Mouse (Mus musculus) intestine, embryonic 16.5 days (tissue): ENCODE measurements around the gene Abca3. TPM values are rescaled to one million over a fixed set of nuclear protein-coding genes. Genes with fewer than 3 reads are reported as not detected.

Experiments
- ATAC-seq: fragments of 200-750 bp; cut with Nextera tagmentation; 2 replicates; pipeline ENCODE4 v1.8.0; 2017; ENCODE audit warnings: moderate TSS enrichment, moderate library complexity
- H3K27ac ChIP-seq: fragments of 300-500 bp; sonication (generic); 2 replicates; pipeline ENCODE4 v1.5.1; 2014; ENCODE audit warnings: mild to moderate bottlenecking, low read length
- H3K27me3 ChIP-seq: fragments of 300-500 bp; sonication (generic); replicated peaks from 2 replicates; pipeline ENCODE4 v1.6.1; 2014; ENCODE audit warnings: low read length, control low read depth, mixed read lengths; ENCODE audit not compliant: control insufficient read depth, insufficient read depth
- H3K36me3 ChIP-seq: fragments of 300-500 bp; sonication (generic); 2 replicates; pipeline ENCODE4 v1.6.1; 2014; ENCODE audit warnings: low read length, control low read depth; ENCODE audit not compliant: control insufficient read depth, insufficient read depth
- H3K4me1 ChIP-seq: fragments of 300-500 bp; sonication (generic); 2 replicates; pipeline ENCODE4 v1.6.1; 2014; ENCODE audit warnings: low read length, control low read depth, mixed read lengths; ENCODE audit not compliant: control insufficient read depth, insufficient read depth
- H3K4me2 ChIP-seq: fragments of 300-500 bp; sonication (generic); 2 replicates; pipeline ENCODE4 v1.6.1; 2014; ENCODE audit warnings: low read depth, low read length, control low read depth
- H3K4me3 ChIP-seq: fragments of 300-500 bp; sonication (generic); 2 replicates; pipeline ENCODE4 v1.5.1; 2014; ENCODE audit warnings: mild to moderate bottlenecking, low read length
- H3K9ac ChIP-seq: fragments of 300-500 bp; sonication (generic); 2 replicates; pipeline ENCODE4 v1.6.1; 2014; ENCODE audit warnings: low read depth, low read length
- H3K9me3 ChIP-seq: fragments of 300-500 bp; sonication (generic); 2 replicates; pipeline ENCODE4 v1.6.1; 2016; ENCODE audit warnings: low read length, control low read depth; ENCODE audit not compliant: control insufficient read depth
- WGBS: fragments of 180-500 bp; shearing (Covaris S2); extraction: QIAGEN DNeasy Blood & Tissue Kit; methylation state at CpG from one replicate; pipeline ENCODE4 v1.1.7; 2014; 5-methylcytosine and 5-hydroxymethylcytosine counted together
- polyA plus RNA-seq: library from polyadenylated mRNA; unstranded; fragments of >200 nt; fragmentation: Nextera tagmentation; extraction: Ambion mirVana; gene quantifications from 2 replicates; pipeline ENCODE4 v1.2.1, GENCODE M21; 2015

Abca3 gene
- 9.6 and 11.3 TPM in 2 replicates for polyA plus RNA-seq

DNA sequence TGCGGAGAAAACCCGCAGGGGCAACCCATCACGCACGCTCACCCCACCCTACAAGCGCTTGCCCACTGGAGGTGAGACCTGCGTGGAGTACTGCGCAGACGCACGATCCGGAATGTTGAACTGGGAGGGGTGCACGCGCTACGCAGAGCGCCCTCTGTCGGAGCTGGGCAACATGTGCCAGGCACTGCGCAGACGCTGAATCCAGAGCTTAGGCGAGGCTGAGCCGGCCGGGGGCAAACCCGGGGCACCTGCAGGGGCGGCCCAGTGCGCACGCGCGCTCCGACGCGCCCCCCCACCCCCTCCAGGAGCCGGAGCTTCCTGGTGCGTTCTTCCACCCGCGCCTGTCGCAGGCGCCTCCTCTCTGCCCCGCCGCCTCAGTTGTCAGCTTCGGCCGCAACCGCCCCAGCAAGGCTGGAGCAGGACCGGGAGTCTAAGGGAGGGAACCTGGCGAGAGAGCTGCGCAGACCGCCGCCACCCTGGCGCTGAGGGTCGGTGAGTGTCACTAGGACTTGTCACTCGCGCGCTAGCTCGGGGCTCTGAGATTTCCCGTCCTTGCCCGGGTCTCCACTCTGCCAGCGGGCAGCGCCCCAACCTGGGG is at the start of gene Abca3:
Gene Abca3, plus strand, starts transcription at position 191 of the 598 bp plus-strand sequence.
- Histone ChIP-seq H3K36me3 (no peaks in the 10 kb centered on the region), H3K9me3 (no peaks in the 10 kb centered on the region), H3K27ac (peak within 1 kb of the TSS; percentile 70), H3K27me3 (peaks cover 4% of the 10 kb centered on the region; the same call in 1 of the 2 replicates), H3K4me3 (peak within 1 kb of the TSS; percentile 82), H3K4me2 (peak within 1 kb of the TSS; percentile 97), H3K4me1 (peaks cover 6% of the 10 kb centered on the region), H3K9ac (peak within 1 kb of the TSS; percentile 88)
- ATAC-seq = peak; percentile 97
- under 1% methylated on average over 55 of the region's 55 CpGs for WGBS

DNA sequence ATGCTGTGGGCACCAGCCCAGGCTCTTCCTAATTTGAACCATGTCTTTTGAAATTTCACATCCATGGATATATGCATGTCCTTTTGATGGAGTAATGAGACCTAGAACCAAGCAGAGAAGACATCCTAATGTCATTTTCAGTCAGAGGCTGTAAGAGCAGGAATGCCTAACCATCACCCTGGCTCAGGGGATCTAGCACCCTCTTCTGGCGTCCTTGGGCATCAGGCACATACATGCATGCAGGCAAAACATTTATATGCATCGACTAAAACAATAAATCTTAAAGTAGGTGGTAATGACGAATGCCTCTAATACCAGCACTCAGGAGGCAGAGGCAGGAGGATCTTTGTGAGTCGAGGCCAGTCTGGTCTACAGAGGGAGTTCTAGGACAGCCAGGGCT is 44.2 kb upstream of the Abca3 start:
- H3K4me3 ChIP-seq = no peak overlapping the region
- H3K9ac ChIP-seq = no peak overlapping the region
- no peaks in the 10 kb centered on the region for H3K27me3 ChIP-seq
- no peak overlapping the region for H3K4me2 ChIP-seq
- H3K9me3 ChIP-seq = no peaks in the 10 kb centered on the region
- H3K27ac ChIP-seq = no peak overlapping the region
- 45% methylated on average over 4 of the region's 4 CpGs for WGBS
- no peaks in the 10 kb centered on the region for H3K36me3 ChIP-seq
- no peak for ATAC-seq
- no peaks in the 10 kb centered on the region for H3K4me1 ChIP-seq

DNA sequence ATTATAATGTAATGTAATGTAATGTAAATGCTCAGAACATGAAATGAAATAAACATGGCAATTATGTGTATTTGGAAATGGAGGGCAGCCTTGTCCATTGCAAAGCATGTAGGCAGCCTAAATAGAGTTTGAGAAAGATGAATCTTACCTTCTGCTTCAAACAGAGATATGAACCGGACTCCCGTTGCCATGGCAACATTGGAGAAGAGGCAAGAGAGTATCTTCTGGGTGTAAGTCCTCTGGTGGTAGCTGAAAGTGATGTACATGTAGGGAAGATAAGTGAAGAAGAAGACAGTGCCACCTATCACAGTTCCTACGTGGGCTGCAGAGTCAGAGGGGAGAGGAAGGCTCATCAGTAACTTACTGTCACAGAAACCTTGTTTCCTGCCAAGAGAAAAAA is 30.9 kb upstream of the Abca3 start:
- no peaks in the 10 kb centered on the region for H3K4me1 ChIP-seq
- ATAC-seq = no peak
- 0 out of 2 replicates have a peak, but pooled peaks cover 2% of the 10 kb centered on the region for H3K9me3 ChIP-seq
- no peak overlapping the region for H3K9ac ChIP-seq
- no peak overlapping the region for H3K27ac ChIP-seq
- H3K27me3 ChIP-seq = no peaks in the 10 kb centered on the region
- H3K4me2 ChIP-seq = no peak overlapping the region
- H3K36me3 ChIP-seq = no peaks in the 10 kb centered on the region
- H3K4me3 ChIP-seq = no peak overlapping the region
- 86% methylated on average over 3 of the region's 3 CpGs for WGBS

DNA sequence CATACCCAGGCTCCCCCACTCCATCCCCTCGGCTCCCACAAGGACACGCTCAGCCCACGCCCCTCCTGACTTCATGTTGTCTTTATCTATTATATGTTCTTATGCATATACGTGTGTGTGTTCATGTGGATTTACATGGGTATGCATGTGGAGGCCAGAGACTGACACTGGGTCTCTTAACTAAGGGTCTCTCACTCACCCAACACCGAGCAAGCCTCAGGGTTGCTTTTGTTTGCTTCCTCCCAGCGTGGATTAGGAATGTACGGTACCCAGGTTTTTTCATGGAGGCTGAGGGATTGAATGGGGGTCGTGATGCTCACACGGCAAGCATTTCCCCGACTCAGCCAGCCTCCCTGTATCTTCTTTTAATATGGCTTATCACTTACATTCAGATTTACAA is 26.7 kb upstream of the Abca3 start:
- H3K9ac ChIP-seq = no peak overlapping the region
- H3K4me3 ChIP-seq = no peak overlapping the region
- WGBS = 85% methylated on average over 10 of the region's 10 CpGs
- no peaks in the 10 kb centered on the region for H3K36me3 ChIP-seq
- H3K9me3 ChIP-seq = 0 out of 2 replicates have a peak, but pooled peaks cover 2% of the 10 kb centered on the region
- H3K4me1 ChIP-seq = no peaks in the 10 kb centered on the region
- H3K27me3 ChIP-seq = no peaks in the 10 kb centered on the region
- ATAC-seq = no peak
- no peak overlapping the region for H3K4me2 ChIP-seq
- H3K27ac ChIP-seq = no peak overlapping the region

DNA sequence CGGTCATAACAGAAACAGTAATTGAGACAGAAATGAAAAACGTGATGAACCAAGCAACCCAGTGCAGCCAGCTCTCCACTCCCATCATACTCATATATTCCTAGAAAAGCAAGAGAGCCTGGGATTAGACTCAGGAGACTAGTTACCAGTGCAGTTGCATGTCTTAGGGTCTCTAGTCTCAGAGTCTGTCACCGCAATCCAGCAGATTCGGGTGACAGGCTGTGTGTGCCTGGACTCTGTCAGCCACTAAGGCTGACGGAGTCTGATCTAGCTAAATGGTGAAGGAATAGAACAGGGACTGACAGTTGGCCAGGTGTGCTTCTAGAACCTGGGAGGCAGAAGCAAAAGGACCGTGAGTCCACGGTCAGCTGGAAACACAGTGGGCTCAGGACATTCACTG is 24.1 kb upstream of the Abca3 start:
- Histone ChIP-seq H3K27me3 (no peaks in the 10 kb centered on the region), H3K36me3 (no peaks in the 10 kb centered on the region), H3K9me3 (no peaks in the 10 kb centered on the region), H3K27ac (no peak overlapping the region), H3K4me1 (no peaks in the 10 kb centered on the region), H3K4me3 (no peak overlapping the region), H3K4me2 (no peak overlapping the region), H3K9ac (no peak overlapping the region)
- WGBS = 78% methylated on average over 7 of the region's 7 CpGs
- no peak for ATAC-seq

DNA sequence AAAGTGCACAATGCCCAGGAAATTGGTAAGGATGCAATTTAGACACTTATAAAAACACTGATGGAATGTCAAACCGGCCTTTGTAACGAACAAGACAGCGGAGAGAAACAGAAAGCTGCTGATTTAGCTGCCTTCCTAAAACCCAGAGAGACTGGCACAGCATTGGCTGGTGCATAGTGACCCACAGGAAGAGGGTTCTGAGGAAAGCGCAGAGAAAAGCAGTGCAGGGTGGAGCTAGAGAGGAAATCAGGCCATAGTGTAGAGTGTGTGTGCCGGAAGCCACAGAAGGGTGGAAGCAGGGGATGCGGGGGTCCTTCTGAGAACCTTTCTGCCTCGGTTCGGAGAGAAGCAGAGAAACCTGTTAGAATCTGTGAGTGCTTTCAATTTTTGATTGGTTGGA is 7.1 kb upstream of the Abca3 start:
- 79% methylated on average over 8 of the region's 8 CpGs for WGBS
- Histone ChIP-seq H3K27me3 (no peaks in the 10 kb centered on the region), H3K4me3 (no peak overlapping the region), H3K9ac (no peak overlapping the region), H3K36me3 (no peaks in the 10 kb centered on the region), H3K9me3 (no peaks in the 10 kb centered on the region), H3K4me1 (no peaks in the 10 kb centered on the region), H3K27ac (no peak overlapping the region), H3K4me2 (no peak overlapping the region)
- ATAC-seq = no peak

DNA sequence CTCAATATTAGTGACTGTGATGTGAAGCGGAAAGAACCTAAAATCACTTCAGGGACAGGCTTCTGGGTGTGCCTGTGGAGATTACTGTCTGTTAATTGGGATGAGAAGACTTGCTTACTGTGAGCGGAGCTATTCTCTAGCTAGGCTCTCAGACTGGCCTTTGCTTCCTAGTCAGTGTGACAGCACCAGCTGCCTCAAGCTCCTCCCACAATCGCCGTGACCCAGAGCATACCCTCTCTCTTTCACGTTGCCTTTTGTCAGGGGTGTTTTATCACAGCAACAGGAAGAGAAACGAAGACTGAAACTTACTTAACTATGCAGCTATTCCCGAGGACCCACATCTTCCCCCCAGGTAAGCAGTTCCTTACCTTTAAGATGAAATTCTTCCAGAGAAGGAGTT is 4.9 kb upstream of the Abca3 start:
- Histone ChIP-seq H3K27me3 (peaks cover 4% of the 10 kb centered on the region; the same call in 1 of the 2 replicates), H3K4me3 (no peak overlapping the region), H3K36me3 (no peaks in the 10 kb centered on the region), H3K27ac (no peak overlapping the region), H3K9me3 (no peaks in the 10 kb centered on the region), H3K4me1 (peaks cover 6% of the 10 kb centered on the region), H3K4me2 (no peak overlapping the region), H3K9ac (no peak overlapping the region)
- WGBS = 53% methylated on average over 7 of the region's 7 CpGs
- no peak for ATAC-seq

DNA sequence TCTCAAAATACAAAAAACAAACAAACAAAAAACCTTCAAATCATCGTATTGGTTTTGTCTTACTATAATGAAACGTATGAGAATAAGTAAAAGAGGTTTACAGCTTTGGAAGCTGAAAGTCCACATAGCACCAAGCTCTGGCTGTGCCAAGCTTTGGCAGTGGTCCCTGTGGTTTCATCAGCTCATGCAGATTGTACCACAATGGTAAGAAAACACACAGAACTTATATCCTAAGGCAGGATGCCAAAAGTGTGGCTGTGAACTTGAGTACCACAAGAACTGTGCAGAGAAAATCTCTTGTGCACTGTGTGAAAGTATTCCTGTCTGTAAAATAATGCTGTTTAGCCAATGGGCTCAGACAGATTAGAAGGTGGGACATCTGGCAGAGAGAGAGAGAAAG is 2.6 kb upstream of the Abca3 start:
- Histone ChIP-seq H3K9ac (no peak overlapping the region), H3K27me3 (peaks cover 4% of the 10 kb centered on the region; the same call in 1 of the 2 replicates), H3K4me2 (no peak overlapping the region), H3K4me3 (no peak overlapping the region), H3K9me3 (no peaks in the 10 kb centered on the region), H3K36me3 (no peaks in the 10 kb centered on the region), H3K4me1 (peaks cover 6% of the 10 kb centered on the region), H3K27ac (no peak overlapping the region)
- ATAC-seq = no peak
- 72% methylated on average over 2 of the region's 2 CpGs for WGBS

DNA sequence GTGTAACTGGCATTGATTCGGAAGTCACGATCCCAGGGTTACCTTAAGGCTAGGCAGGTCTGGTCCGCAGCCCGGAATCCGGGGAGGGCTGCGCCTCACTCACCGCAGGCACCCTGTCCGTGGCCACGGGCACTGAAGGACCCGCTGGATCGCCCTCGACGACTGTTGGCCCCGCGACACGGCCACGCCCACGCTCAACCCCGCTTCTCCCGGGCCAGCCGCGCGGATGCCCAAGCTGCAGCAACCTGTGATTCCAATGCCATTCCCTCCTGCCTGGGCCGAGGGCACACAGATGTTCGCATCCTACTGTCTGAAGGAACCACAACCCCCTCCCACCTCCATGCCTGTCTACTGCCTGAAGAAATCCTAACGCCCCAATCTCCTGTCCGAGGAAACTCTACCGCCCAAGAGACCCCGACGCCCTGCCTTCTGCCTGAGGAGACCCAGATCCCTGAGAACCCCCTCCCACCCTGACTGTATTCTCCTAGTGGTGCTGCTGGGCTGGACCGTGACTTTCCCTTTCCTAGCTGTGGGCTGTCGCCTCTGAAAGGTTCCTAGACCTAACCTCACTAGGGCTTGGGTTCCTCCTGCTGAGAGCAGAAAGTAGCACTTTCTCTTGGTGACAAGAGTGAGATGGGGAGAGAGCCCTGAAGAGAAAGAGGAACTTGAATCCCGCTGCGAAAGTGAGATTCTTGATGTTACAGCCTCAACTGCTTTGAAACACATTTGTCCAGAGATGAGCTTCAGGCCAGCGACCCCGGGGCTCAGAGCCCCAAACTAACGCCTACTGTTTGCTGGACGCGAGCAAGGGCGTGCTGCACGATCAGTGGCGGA is 607 bp upstream of the Abca3 start, which contains the start of gene Abca17:
Gene Abca17, minus strand, starts transcription at position 143 of the 834 bp plus-strand sequence.
- Histone ChIP-seq H3K4me3 (peak within 1 kb of the TSS; percentile 82), H3K4me1 (peaks cover 6% of the 10 kb centered on the region), H3K36me3 (no peaks in the 10 kb centered on the region), H3K27ac (peak within 1 kb of the TSS; percentile 70; the same call in 1 of the 2 replicates), H3K9me3 (no peaks in the 10 kb centered on the region), H3K4me2 (peak within 1 kb of the TSS; percentile 97), H3K27me3 (peaks cover 4% of the 10 kb centered on the region; the same call in 1 of the 2 replicates), H3K9ac (peak within 1 kb of the TSS; percentile 88)
- 3% methylated on average over 42 of the region's 42 CpGs for WGBS
- peak; percentile 16 for ATAC-seq
